Mouse (Mus musculus) naive thymus-derived CD4-positive, alpha-beta T cell, adult 5 months (primary cell): ENCODE results near the gene Ints13. TPM values are rescaled to one million over a fixed set of nuclear protein-coding genes. Genes with fewer than 3 reads are reported as not detected.

Source experiments
- polyA plus RNA-seq: library from polyadenylated mRNA; unstranded; fragments of 100-300 nt; shearing (Covaris generic); gene quantifications from one replicate; pipeline ENCODE4 v1.2.1, GENCODE M21; 2017

Gene Ints13
- 109 TPM for polyA plus RNA-seq

GRCm38 (mm10) chr6:146577310-146578109, at the start of gene Ints13:
Ints13 (minus strand) TSS chr6:146577835.

GRCm38 (mm10) chr6:146576903-146577302, 732 bp downstream of the Ints13 start, which contains the start of gene Fgfr1op2:
Fgfr1op2 (plus strand) TSS chr6:146577203.

DNA sequence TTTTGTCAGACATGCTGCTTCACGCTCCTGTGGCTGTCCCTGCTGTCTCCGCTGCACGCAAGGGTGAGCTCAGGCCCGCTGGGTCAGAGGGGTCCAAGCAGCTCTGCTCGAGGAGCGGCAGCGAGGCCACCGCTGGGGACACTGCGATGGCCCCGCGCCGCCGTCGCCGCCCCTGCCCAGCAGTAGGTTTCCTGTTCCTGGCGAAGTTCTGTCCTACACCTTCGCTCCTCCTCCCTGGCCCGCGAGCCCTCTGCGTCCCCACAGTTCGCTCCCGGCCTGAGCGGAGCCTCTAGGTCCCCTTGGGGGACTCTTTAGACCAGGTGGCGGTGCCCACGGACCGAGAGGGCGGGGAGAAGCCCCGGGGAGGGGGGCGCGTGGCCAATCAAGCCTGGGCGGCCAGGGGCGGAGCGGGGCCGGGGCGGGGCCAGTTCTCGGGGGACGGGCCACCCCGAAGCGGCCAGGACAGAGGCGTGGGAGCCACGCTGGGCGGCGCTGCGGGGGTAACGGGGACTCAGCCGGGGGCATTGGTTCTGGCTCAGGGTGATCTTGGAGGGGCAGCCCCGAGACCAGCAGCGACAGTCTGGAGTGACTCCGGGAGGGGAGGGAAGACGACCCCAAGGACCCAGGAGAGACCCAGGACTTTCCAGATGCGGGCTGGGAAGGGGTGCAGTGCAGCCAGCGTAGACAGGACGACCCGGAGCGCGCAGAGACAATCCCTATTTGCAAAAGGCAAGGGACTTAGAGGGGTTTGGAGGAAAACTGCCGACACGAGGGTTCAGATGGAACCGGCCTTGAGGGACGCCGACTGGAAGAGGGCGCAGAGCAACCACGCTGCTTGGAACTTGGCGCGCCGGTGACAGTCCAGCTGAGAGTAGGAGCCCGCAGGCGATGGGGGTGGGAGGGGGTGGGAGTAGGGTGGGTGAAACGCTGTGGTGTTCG, 75.5 kb downstream of the Ints13 start, which contains the start of gene Itpr2:
Gene Itpr2 (minus strand): TSS at position 358 of the 939 bp plus-strand sequence.

Other genes with a start within 250 kb of the Ints13 start
- gene Itpr2, start 75.6 kb downstream of the Ints13 start, polyA plus RNA-seq: 230 TPM
- 122 TPM for gene Fgfr1op2, start 632 bp downstream of the Ints13 start, polyA plus RNA-seq
- gene Med21, start 64.7 kb upstream of the Ints13 start, polyA plus RNA-seq: 78.2 TPM
- gene Tm7sf3, start 65.0 kb upstream of the Ints13 start, polyA plus RNA-seq: 12.7 TPM
- 18.9 TPM for gene Stk38l, start 147.2 kb upstream of the Ints13 start, polyA plus RNA-seq
- gene Arntl2, start 218.2 kb upstream of the Ints13 start, polyA plus RNA-seq: 0.41 TPM